Mouse (Mus musculus) adipose tissue, adult 10 weeks (tissue): ENCODE measurements around the gene Ecd. TPM values are rescaled to one million over a fixed set of nuclear protein-coding genes. Genes with fewer than 3 reads are reported as not detected.

Experiments used
- polyA plus RNA-seq: library from polyadenylated mRNA; stranded (reverse); fragments of 350-450 nt; fragmentation: Illumina TruSeq; extraction: RNeasy Lipid Tissue Mini Kit (QIAGEN cat#74804); gene quantifications from one replicate; pipeline ENCODE4 v1.2.3, GENCODE M21; 2014; ENCODE audit warnings: low read depth, low replicate concordance

Gene Ecd
- 28.0 TPM for polyA plus RNA-seq

GRCm38 (mm10) chr14:20347991-20348541 lies at the start of gene Ecd, which contains the start of gene Fam149b:
TSS of gene Ecd (minus strand) at chr14:20348121.
TSS of gene Fam149b (plus strand) at chr14:20348162.

GRCm38 (mm10) chr14:20393205-20393913 lies 45.4 kb upstream of the Ecd start, which contains the start of gene Mrps16:
TSS of gene Mrps16 (minus strand) at chr14:20393634.

DNA sequence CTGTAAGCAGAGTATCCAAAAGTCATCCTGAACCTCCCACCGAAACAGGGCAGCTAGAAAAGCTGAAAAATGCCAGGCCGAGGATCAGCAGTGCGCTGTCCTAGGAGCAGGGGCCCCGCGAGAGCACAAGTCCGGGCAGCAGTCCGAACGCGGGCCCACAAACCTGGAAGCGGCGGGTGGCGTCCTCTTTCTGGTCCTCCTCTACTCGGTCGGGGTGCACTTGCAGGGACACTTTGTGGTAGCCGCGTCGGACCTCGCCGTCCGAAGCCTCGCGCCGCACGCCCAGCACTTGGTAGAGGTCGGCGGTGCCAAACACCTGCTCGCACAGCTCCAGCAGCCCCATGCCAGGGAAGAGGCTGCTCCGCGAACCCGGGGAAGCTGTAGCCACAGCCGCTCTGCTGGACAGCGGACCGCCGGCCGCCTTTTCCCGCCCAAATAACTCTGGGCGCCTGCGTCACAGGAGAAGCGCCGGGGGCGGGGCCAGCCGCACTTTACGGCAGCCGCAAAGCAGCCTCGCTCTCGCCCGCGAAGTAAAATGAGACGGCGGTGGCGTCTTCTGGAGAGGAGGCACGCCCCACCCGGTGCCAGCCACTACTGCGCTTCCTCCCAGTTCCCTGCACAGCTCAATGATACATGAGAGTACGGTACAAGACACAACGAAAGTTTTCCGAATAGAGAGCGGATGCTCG lies 40.7 kb upstream of the Ecd start, which contains the start of gene Dnajc9:
Gene Dnajc9 (minus strand): TSS at position 470 of the 689 bp plus-strand sequence.

DNA sequence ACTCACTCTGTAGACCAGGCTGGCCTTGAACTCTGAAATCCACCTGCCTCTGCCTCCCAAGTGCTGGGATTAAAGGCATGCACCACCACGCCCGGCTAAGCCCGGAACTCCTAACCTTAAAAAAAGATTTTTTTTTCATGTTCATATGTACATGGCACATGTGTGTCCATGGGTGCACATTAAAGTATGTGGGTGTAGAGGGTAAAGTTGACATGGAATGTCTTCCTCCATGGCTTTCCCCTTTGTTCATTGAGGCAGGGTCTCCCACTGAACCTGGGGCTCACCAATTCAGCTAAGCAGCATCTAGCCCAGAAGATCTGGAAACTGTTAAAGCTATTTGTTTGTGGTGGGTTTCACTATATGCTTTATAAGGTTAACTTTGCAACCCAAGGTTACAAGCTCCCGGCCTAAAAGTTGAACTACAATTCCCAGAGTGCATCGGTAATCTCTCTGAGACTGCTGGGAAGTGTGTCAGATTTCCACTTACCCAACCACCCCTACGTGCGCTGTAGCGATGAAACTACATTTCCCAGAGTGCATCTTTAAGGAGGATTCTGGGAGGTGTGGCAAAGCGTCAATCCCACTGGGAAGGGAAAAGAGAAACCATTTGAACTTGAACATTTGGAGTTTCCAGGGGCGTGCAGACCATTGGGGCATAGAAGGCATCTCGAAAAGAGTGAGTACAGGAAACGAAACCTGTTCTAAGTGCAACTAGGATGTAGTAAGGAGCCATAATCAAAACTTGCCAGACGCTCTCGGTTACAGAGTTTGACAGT lies 53.6 kb downstream of the Ecd start, which contains the start of gene Nudt13:
Gene Nudt13 (plus strand): TSS at position 581 of the 776 bp plus-strand sequence.

Other genes with a start within 250 kb of the Ecd start
- 7.4 TPM for gene Saysd1, start 209.6 kb downstream of the Ecd start, polyA plus RNA-seq
- gene Kcnk5, start 166.3 kb downstream of the Ecd start, polyA plus RNA-seq: 17.9 TPM
- gene Kcnk16, start 78.9 kb downstream of the Ecd start, polyA plus RNA-seq: not detected
- 30.5 TPM for gene Nudt13, start 53.4 kb downstream of the Ecd start, polyA plus RNA-seq
- 38.7 TPM for gene Fam149b, start within 50 bp of the Ecd start, polyA plus RNA-seq
- gene Dnajc9, start 40.8 kb upstream of the Ecd start, polyA plus RNA-seq: 22.1 TPM
- 43.1 TPM for gene Mrps16, start 45.5 kb upstream of the Ecd start, polyA plus RNA-seq
- gene Cfap70, start 104.1 kb upstream of the Ecd start, polyA plus RNA-seq: 7.5 TPM
- 75.7 TPM for gene Anxa7, start 132.0 kb upstream of the Ecd start, polyA plus RNA-seq
- gene Mss51, start 148.8 kb upstream of the Ecd start, polyA plus RNA-seq: 0.92 TPM
- gene Ppp3cb, start 198.5 kb upstream of the Ecd start, polyA plus RNA-seq: 45.0 TPM